Mouse (Mus musculus) CH12.LX (cell line): Measurements from ENCODE around the gene Thsd4. TPM values are rescaled to one million over a fixed set of nuclear protein-coding genes. Genes with fewer than 3 reads are reported as not detected.

Experiments used
- DNase-seq: peaks from one replicate; pipeline ENCODE4 v3.0.0-alpha.2; 2013; ENCODE audit errors: extremely low read depth
- H3K27ac ChIP-seq: 2 replicates; pipeline ENCODE4 v1.5.1; 2012; ENCODE audit warnings: low read depth, mild to moderate bottlenecking, control low read depth, moderate library complexity; ENCODE audit not compliant: insufficient read depth
- H3K27me3 ChIP-seq: replicated peaks from 2 replicates; pipeline ENCODE3; 2012; ENCODE audit warnings: inconsistent platforms
- H3K36me3 ChIP-seq, 2 experiments: replicated peaks in 1 of 2; 2 replicates each; pipeline versions ENCODE3 to v1.6.1; 2012; ENCODE audit warnings: inconsistent platforms in 1 of 2, low read length in 1 of 2, mild to moderate bottlenecking in 1 of 2, mixed read lengths in 1 of 2, moderate library complexity in 1 of 2; ENCODE audit not compliant: control insufficient read depth in 1 of 2, insufficient read depth in 1 of 2
- H3K4me1 ChIP-seq, 2 experiments: 2 replicates each; pipeline ENCODE4 v1.6.1; 2012; ENCODE audit warnings: inconsistent platforms in 1 of 2, moderate library complexity in 1 of 2; ENCODE audit not compliant: insufficient read depth in 2 of 2, control insufficient read depth in 1 of 2
- H3K4me2 ChIP-seq: 2 replicates; pipeline ENCODE4 v1.6.1; 2012; ENCODE audit warnings: low read depth, mild to moderate bottlenecking, control low read depth; ENCODE audit not compliant: poor library complexity, insufficient read depth, severe bottlenecking
- H3K4me3 ChIP-seq, 3 experiments: fragments of 150-350 bp in 1 of 3; sonication (generic) in 1 of 3; replicated peaks in 1 of 3; 2 replicates each; pipeline versions ENCODE3 to v1.5.1; 2011 to 2012; ENCODE audit warnings: low read depth in 2 of 3, low read length in 2 of 3, mild to moderate bottlenecking in 2 of 3, moderate library complexity in 2 of 3, control low read depth in 1 of 3, improper control_type of control experiment in 1 of 3, inconsistent platforms in 1 of 3, mixed read lengths in 1 of 3; ENCODE audit not compliant: poor library complexity in 1 of 3
- H3K79me2 ChIP-seq: replicated peaks from 2 replicates; pipeline ENCODE4 v1.6.1; 2012; ENCODE audit warnings: mild to moderate bottlenecking, moderate library complexity; ENCODE audit not compliant: control insufficient read depth, poor library complexity, insufficient read depth, severe bottlenecking; ENCODE audit errors: extremely low read depth
- H3K9ac ChIP-seq: 2 replicates; pipeline ENCODE4 v1.6.1; 2012; ENCODE audit warnings: low read depth, mild to moderate bottlenecking, control low read depth, moderate library complexity; ENCODE audit not compliant: insufficient read depth
- H3K9me3 ChIP-seq: replicated peaks from 2 replicates; pipeline ENCODE3; 2012; ENCODE audit warnings: low read length, inconsistent platforms, mixed read lengths
- BHLHE40 ChIP-seq: IDR thresholded peaks from 2 replicates; pipeline ENCODE4 v1.6.1; 2011; ENCODE audit warnings: mild to moderate bottlenecking, low read depth, low read length, improper control_type of control experiment
- CHD1 ChIP-seq: IDR thresholded peaks from 2 replicates; pipeline ENCODE4 v1.6.1; 2012; ENCODE audit warnings: low read depth, low read length, improper control_type of control experiment, inconsistent platforms
- CHD2 ChIP-seq: IDR thresholded peaks from 2 replicates; pipeline ENCODE4 v1.6.1; 2011; ENCODE audit warnings: low read length, improper control_type of control experiment
- EP300 ChIP-seq: IDR thresholded peaks from 2 replicates; pipeline ENCODE4 v1.6.1; 2011; ENCODE audit warnings: low read length, improper control_type of control experiment
- ETS1 ChIP-seq: conservative IDR thresholded peaks from 2 replicates; pipeline ENCODE4 v1.6.1; 2012; ENCODE audit warnings: low read depth, mild to moderate bottlenecking, inconsistent platforms, low read length, improper control_type of control experiment, moderate library complexity
- GABPA ChIP-seq: IDR thresholded peaks from 2 replicates; pipeline ENCODE4 v1.6.1; 2012; ENCODE audit warnings: low read depth, low read length, improper control_type of control experiment, inconsistent platforms; ENCODE audit not compliant: insufficient replicate concordance
- HCFC1 ChIP-seq: IDR thresholded peaks from 2 replicates; pipeline ENCODE4 v1.6.1; 2012; ENCODE audit warnings: low read depth, mild to moderate bottlenecking, inconsistent platforms, low read length, improper control_type of control experiment
- IRF4 ChIP-seq: IDR thresholded peaks from 2 replicates; pipeline ENCODE4 v1.6.1; 2014; ENCODE audit warnings: low read depth, mild to moderate bottlenecking, inconsistent platforms, low read length, improper control_type of control experiment
- JUN ChIP-seq: IDR thresholded peaks from 2 replicates; pipeline ENCODE4 v1.6.1; 2011; ENCODE audit warnings: low read depth, mild to moderate bottlenecking, low read length, improper control_type of control experiment, moderate library complexity; ENCODE audit not compliant: insufficient read depth
- JUND ChIP-seq: conservative IDR thresholded peaks from 2 replicates; pipeline ENCODE4 v1.6.1; 2011; ENCODE audit warnings: low read depth, low read length, improper control_type of control experiment
- KAT2A ChIP-seq: IDR thresholded peaks from 2 replicates; pipeline ENCODE4 v1.6.1; 2012; ENCODE audit warnings: low read length, improper control_type of control experiment, inconsistent platforms; ENCODE audit not compliant: insufficient replicate concordance
- MEF2A ChIP-seq: IDR thresholded peaks from 2 replicates; pipeline ENCODE4 v1.6.1; 2014; ENCODE audit warnings: low read depth, mild to moderate bottlenecking, inconsistent platforms, low read length, improper control_type of control experiment, borderline replicate concordance
- MXI1 ChIP-seq: IDR thresholded peaks from 2 replicates; pipeline ENCODE4 v1.6.1; 2011; ENCODE audit warnings: mild to moderate bottlenecking, low read depth, low read length, improper control_type of control experiment
- MYC ChIP-seq: IDR thresholded peaks from 2 replicates; pipeline ENCODE4 v1.6.1; 2011; ENCODE audit warnings: low read depth, mild to moderate bottlenecking, improper control_type of control experiment, low read length
- NELFE ChIP-seq: IDR thresholded peaks from 2 replicates; pipeline ENCODE4 v1.6.1; 2011; ENCODE audit warnings: low read depth, low read length, improper control_type of control experiment
- SIN3A ChIP-seq: IDR thresholded peaks from 2 replicates; pipeline ENCODE4 v1.6.1; 2012; ENCODE audit warnings: low read length, improper control_type of control experiment, inconsistent platforms
- SMC3 ChIP-seq: IDR thresholded peaks from 2 replicates; pipeline ENCODE4 v1.6.1; 2011; ENCODE audit warnings: low read depth, low read length, improper control_type of control experiment
- TCF12 ChIP-seq: IDR thresholded peaks from 2 replicates; pipeline ENCODE4 v1.6.1; 2014; ENCODE audit warnings: low read depth, mild to moderate bottlenecking, inconsistent platforms, low read length, improper control_type of control experiment
- USF2 ChIP-seq: conservative IDR thresholded peaks from 2 replicates; pipeline ENCODE4 v1.6.1; 2011; ENCODE audit warnings: low read depth, low read length, improper control_type of control experiment
- dilution Hi-C: fragments of 300-500 bp; cut with MboI; formaldehyde crosslinking; loops from 2 replicates; pipeline ENCODE4 v1.14.3; 2020; ENCODE audit warnings: low sequenced_read_pairs; ENCODE audit not compliant: extremely low pct_unique_long_range_greater_than_20kb, extremely low pct_ligation_motif_present
- in situ Hi-C: fragments of 300-500 bp; cut with MboI; formaldehyde crosslinking; loops from 3 replicates; pipeline ENCODE4 v1.14.3; 2019; ENCODE audit warnings: low sequenced_read_pairs, low pct_ligation_motif_present, low pct_unique_long_range_greater_than_20kb, mixed read lengths
- polyA plus RNA-seq: library from polyadenylated mRNA; unstranded; fragments of >175 nt; gene quantifications from 2 replicates; pipeline ENCODE4 v1.2.1, GENCODE M21; 2012; ENCODE audit warnings: low read depth; ENCODE audit not compliant: insufficient read length
- total RNA-seq, 2 experiments: library from RNA; depleted of rRNA; stranded (reverse); fragments of 300-350 nt in 1 of 2; fragments of >200 nt in 1 of 2; gene quantifications; 2 replicates each; pipeline ENCODE4 v1.2.3; 2012 to 2014

Gene Thsd4
- total and polyA plus RNA-seq, 3 experiments, result not detected

- Histone ChIP-seq H3K9me3 (no peaks in the 10 kb centered on the region), H3K9ac (no peak overlapping the region), H3K4me3 (no peak overlapping the region), H3K36me3 (no peaks in the 10 kb centered on the region), H3K4me2 (no peak overlapping the region), H3K4me1 (peaks cover 0 to 25% of the 10 kb centered on the region in 2 experiments; a peak in 3 of 4 replicates), H3K27me3 (no peaks in the 10 kb centered on the region), H3K79me2 (no peaks in the 10 kb centered on the region), H3K27ac (no peak overlapping the region)
- no peak for DNase-seq
- in situ Hi-C loops, result no loop called here
- TF ChIP-seq ETS1 (no peak), KAT2A (no peak), CHD2 (no peak), GABPA (no peak), SIN3A (no peak), TCF12 (no peak), BHLHE40 (no peak)
- dilution Hi-C loops, result no loop called here
These were observed 72.3 kb downstream of the Thsd4 start for GRCm38 (mm10) chr9:60449498-60449897.

- Histone ChIP-seq H3K27ac (no peak overlapping the region), H3K4me1 (peaks cover 0 to 6% of the 10 kb centered on the region in 2 experiments; a peak in 2 of 4 replicates), H3K4me2 (no peak overlapping the region), H3K9me3 (no peaks in the 10 kb centered on the region), H3K9ac (no peak overlapping the region), H3K4me3 (no peak overlapping the region), H3K79me2 (no peaks in the 10 kb centered on the region), H3K27me3 (no peaks in the 10 kb centered on the region), H3K36me3 (no peaks in the 10 kb centered on the region)
- TF ChIP-seq JUND, result no peak
- no peak for TF ChIP-seq MEF2A
- TF ChIP-seq SMC3, result no peak
- TF ChIP-seq MYC, result no peak
- TF ChIP-seq HCFC1, result no peak
- TF ChIP-seq EP300, result no peak
- no peak for TF ChIP-seq CHD1
- no peak for TF ChIP-seq IRF4
- TF ChIP-seq USF2, result no peak
- no peak for TF ChIP-seq MXI1
- no peak for TF ChIP-seq JUN
- no peak for TF ChIP-seq NELFE
- in situ Hi-C loops, result no loop called here
- DNase-seq, result no peak
- dilution Hi-C loops, result no loop called here
These were observed 76.0 kb downstream of the Thsd4 start for GRCm38 (mm10) chr9:60445821-60446220.
